Mouse (Mus musculus) heart, adult 9 months (tissue): ENCODE measurements around the gene Pbp2.

ENCODE experiments used
- DNase-seq, 2 experiments: peaks; one replicate each; pipeline ENCODE4 v3.0.0; 2022; ENCODE audit warnings: low spot score in 2 of 2

Pbp2 gene

DNA sequence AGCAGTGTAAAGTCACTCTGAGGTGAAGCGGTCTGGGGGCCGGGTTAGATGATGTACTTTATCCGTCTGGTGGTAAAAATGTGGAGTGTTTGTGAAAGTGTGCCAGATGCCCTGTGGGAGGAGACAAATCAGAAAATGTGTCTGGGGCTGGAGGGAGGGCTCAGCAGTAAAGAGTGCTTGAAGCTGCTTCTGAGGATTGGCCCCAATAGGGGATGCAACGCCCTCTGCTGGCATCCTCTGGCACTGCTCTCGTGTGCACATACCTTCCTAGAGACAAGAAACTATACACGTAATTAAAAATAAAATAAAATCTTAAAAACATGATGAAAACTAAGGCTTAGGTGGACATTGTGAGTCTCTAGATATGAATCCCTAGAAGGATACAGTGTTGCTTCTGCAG, 49.8 kb downstream of the Pbp2 start:
- DNase-seq = no peak
